Mouse (Mus musculus) kidney, postnatal 0 days (tissue): Measurements from ENCODE around the gene Phf21a. TPM values are rescaled to one million over a fixed set of nuclear protein-coding genes. Genes with fewer than 3 reads are reported as not detected.

Source experiments
- ATAC-seq: fragments of 200-750 bp; cut with Nextera tagmentation; replicated peaks from 2 replicates; pipeline ENCODE4 v1.8.0; 2017; ENCODE audit warnings: low read depth, moderate number of reproducible peaks, moderate TSS enrichment, moderate library complexity; ENCODE audit not compliant: low FRiP score
- DNase-seq: peaks from one replicate; pipeline ENCODE4 v3.0.0-alpha.2; 2016; ENCODE audit warnings: low spot score
- H3K27ac ChIP-seq: fragments of 300-500 bp; sonication (generic); 2 replicates; pipeline ENCODE4 v1.5.1; 2014; ENCODE audit warnings: mild to moderate bottlenecking
- H3K27me3 ChIP-seq: fragments of 300-500 bp; sonication (generic); 2 replicates; pipeline ENCODE4 v1.6.1; 2014; ENCODE audit warnings: low read length, mixed read lengths; ENCODE audit not compliant: insufficient read depth
- H3K36me3 ChIP-seq: fragments of 300-500 bp; sonication (generic); 2 replicates; pipeline ENCODE4 v1.6.1; 2014; ENCODE audit warnings: low read length, mixed read lengths; ENCODE audit not compliant: insufficient read depth
- H3K4me1 ChIP-seq: fragments of 300-500 bp; sonication (generic); replicated peaks from 2 replicates; pipeline ENCODE4 v1.6.1; 2014; ENCODE audit warnings: antibody characterized with exemption, low read length, mixed read lengths; ENCODE audit not compliant: insufficient read depth
- H3K4me2 ChIP-seq: fragments of 300-500 bp; sonication (generic); 2 replicates; pipeline ENCODE4 v1.6.1; 2014; ENCODE audit warnings: mild to moderate bottlenecking, low read length, moderate library complexity, mixed read lengths
- H3K4me3 ChIP-seq: fragments of 300-500 bp; sonication (generic); replicated peaks from 2 replicates; pipeline ENCODE4 v1.5.1; 2014; ENCODE audit warnings: low read depth, low read length
- H3K9ac ChIP-seq: fragments of 300-500 bp; sonication (generic); 2 replicates; pipeline ENCODE4 v1.6.1; 2014; ENCODE audit warnings: low read depth, low read length
- H3K9me3 ChIP-seq: fragments of 300-500 bp; sonication (generic); replicated peaks from 2 replicates; pipeline ENCODE4 v1.6.1; 2016; ENCODE audit warnings: low read length, inconsistent platforms, mixed read lengths
- CTCF ChIP-seq: IDR thresholded peaks from 2 replicates; pipeline ENCODE4 v1.5.1; 2016; ENCODE audit warnings: antibody characterized with exemption, low read depth, mild to moderate bottlenecking, moderate library complexity
- WGBS: fragments of 180-500 bp; shearing (Covaris S2); extraction: QIAGEN DNeasy Blood & Tissue Kit; methylation state at CpG from one replicate; pipeline ENCODE4 v1.1.7; 2014; 5-methylcytosine and 5-hydroxymethylcytosine counted together
- polyA plus RNA-seq: library from polyadenylated mRNA; unstranded; fragments of >200 nt; fragmentation: Nextera tagmentation; extraction: Ambion mirVana; gene quantifications from 2 replicates; pipeline ENCODE4 v1.2.1, GENCODE M21; 2015

Phf21a gene
- polyA plus RNA-seq, 1 experiment from 2014 or later = 18.6 TPM

GRCm38 (mm10) chr2:92389645-92390044 is 296.7 kb downstream of the Phf21a start:
- H3K27ac ChIP-seq = no peak overlapping the region
- peak overlapping the region; percentile 69 for H3K4me3 ChIP-seq
- no peaks in the 10 kb centered on the region; the same call in 1 of the 2 replicates for H3K27me3 ChIP-seq
- DNase-seq = no peak
- H3K9me3 ChIP-seq = no peaks in the 10 kb centered on the region
- 8% methylated on average over 10 of the region's 10 CpGs for WGBS
- H3K9ac ChIP-seq = peak overlapping the region; percentile 68; the same call in 1 of the 2 replicates
- ATAC-seq = no peak
- peak overlapping the region; percentile 90 for H3K4me2 ChIP-seq
- no peak for TF ChIP-seq CTCF
- H3K36me3 ChIP-seq = peaks cover 18% of the 10 kb centered on the region; the same call in 1 of the 2 replicates
- peaks cover 31% of the 10 kb centered on the region for H3K4me1 ChIP-seq

GRCm38 (mm10) chr2:92390206-92390930 is 297.5 kb downstream of the Phf21a start:
- H3K4me2 ChIP-seq = no peak overlapping the region
- 0 out of 2 replicates have a peak, but pooled peaks cover 11% of the 10 kb centered on the region for H3K36me3 ChIP-seq
- peaks cover 31% of the 10 kb centered on the region for H3K4me1 ChIP-seq
- ATAC-seq = no peak
- no peak for TF ChIP-seq CTCF
- 77% methylated on average over 6 of the region's 6 CpGs for WGBS
- no peaks in the 10 kb centered on the region for H3K9me3 ChIP-seq
- H3K4me3 ChIP-seq = no peak overlapping the region
- H3K9ac ChIP-seq = no peak overlapping the region
- no peak for DNase-seq
- no peaks in the 10 kb centered on the region; the same call in 1 of the 2 replicates for H3K27me3 ChIP-seq
- no peak overlapping the region for H3K27ac ChIP-seq

- H3K27me3 ChIP-seq = no peaks in the 10 kb centered on the region; the same call in 1 of the 2 replicates
- H3K36me3 ChIP-seq = 0 out of 2 replicates have a peak, but pooled peaks cover 7% of the 10 kb centered on the region
- no peak overlapping the region for H3K4me2 ChIP-seq
- H3K4me3 ChIP-seq = no peak overlapping the region
- no peaks in the 10 kb centered on the region for H3K9me3 ChIP-seq
- no peak overlapping the region for H3K27ac ChIP-seq
- no peak for DNase-seq
- WGBS = 87% methylated on average over 8 of the region's 8 CpGs
- peaks cover 31% of the 10 kb centered on the region for H3K4me1 ChIP-seq
- no peak overlapping the region for H3K9ac ChIP-seq
- TF ChIP-seq CTCF = no peak
- ATAC-seq = no peak
Measured at GRCm38 (mm10) chr2:92391116-92391515, 298.2 kb downstream of the Phf21a start.

- Histone ChIP-seq H3K27me3 (no peaks in the 10 kb centered on the region; the same call in 1 of the 2 replicates), H3K4me1 (peaks cover 31% of the 10 kb centered on the region), H3K4me2 (peak overlapping the region; percentile 56), H3K9me3 (no peaks in the 10 kb centered on the region), H3K9ac (peak overlapping the region; percentile 49), H3K27ac (peak overlapping the region; percentile 73), H3K36me3 (0 out of 2 replicates have a peak, but pooled peaks cover 1% of the 10 kb centered on the region), H3K4me3 (peak overlapping the region; percentile 24)
- no peak for TF ChIP-seq CTCF
- WGBS = 23% methylated on average over 11 of the region's 11 CpGs
- ATAC-seq = no peak
- no peak for DNase-seq
Measured at GRCm38 (mm10) chr2:92391703-92392317, 298.9 kb downstream of the Phf21a start.

DNA sequence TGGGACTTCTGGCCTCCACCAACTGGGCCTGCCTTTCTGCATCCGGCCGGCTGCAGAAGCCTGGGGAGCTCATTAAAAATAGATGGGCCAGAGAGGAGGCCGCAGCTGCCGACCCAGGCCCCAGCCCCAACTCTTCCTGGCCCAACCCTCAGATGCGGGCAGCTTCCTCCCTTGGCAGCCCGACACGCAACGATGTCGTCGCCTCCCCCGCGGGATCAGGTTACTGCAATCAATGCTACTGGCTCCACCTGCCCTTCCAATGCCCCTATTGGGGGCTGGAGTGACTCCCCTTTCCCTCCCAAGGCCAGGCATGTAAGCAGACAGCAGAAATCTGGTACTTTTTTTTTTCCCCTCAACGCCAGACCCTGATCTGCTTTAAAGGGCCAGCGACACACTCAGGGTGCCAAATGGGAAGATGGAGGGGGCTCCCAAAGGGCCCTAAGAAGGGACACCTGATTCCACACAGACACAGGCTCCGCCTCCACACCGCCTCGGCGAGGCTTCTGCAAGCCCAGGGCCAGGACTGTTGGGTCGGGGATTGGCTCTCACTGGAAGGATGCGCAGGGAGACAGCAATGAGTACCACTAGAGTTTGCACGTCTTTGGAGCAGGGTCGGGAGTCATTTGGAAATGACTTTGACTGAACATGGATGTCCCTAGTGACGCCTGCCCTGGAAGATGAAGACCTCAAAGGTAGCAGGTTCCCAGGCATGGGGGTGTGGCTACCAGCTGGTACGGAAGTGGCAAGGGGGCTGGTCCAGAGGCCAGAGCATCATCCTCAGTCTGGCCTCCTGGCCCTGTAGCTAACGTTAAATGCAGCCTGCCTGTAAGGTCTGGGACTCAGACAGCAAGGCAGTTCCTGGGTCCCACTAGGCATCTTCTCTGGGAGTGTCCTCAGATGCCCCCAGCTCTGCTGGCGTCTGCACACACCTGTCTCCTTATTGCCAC is 299.7 kb downstream of the Phf21a start:
- Histone ChIP-seq H3K4me3 (peak overlapping the region; percentile 24), H3K9ac (peak overlapping the region; percentile 49), H3K4me1 (peaks cover 31% of the 10 kb centered on the region), H3K36me3 (no peaks in the 10 kb centered on the region), H3K27ac (peak overlapping the region; percentile 73), H3K4me2 (peak overlapping the region; percentile 56), H3K9me3 (no peaks in the 10 kb centered on the region), H3K27me3 (no peaks in the 10 kb centered on the region; the same call in 1 of the 2 replicates)
- ATAC-seq (no peak), DNase-seq (peak; percentile 83)
- TF ChIP-seq CTCF = no peak
- 5% methylated on average over 26 of the region's 26 CpGs for WGBS

GRCm38 (mm10) chr2:92395535-92395934 is 302.6 kb downstream of the Phf21a start:
- no peak for TF ChIP-seq CTCF
- no peaks in the 10 kb centered on the region; the same call in 1 of the 2 replicates for H3K27me3 ChIP-seq
- H3K9ac ChIP-seq = no peak overlapping the region
- H3K4me3 ChIP-seq = no peak overlapping the region
- no peak for ATAC-seq
- DNase-seq = no peak
- H3K36me3 ChIP-seq = no peaks in the 10 kb centered on the region
- 83% methylated on average over 3 of the region's 3 CpGs for WGBS
- no peak overlapping the region for H3K4me2 ChIP-seq
- H3K9me3 ChIP-seq = no peaks in the 10 kb centered on the region
- H3K4me1 ChIP-seq = peaks cover 15% of the 10 kb centered on the region; the same call in 1 of the 2 replicates
- no peak overlapping the region for H3K27ac ChIP-seq
